Mouse (Mus musculus) right cerebral cortex, adult 18-20 months (tissue): ENCODE measurements at regions not wholly inside any gene's neighbourhood (a gene's known extent, or its start where the extent isn't known, plus 50 kb on each side); places are given as distances from the start of the nearest gene placed in this dataset.

Experiments
- DNase-seq: peaks from one replicate; pipeline ENCODE4 v3.0.0; 2022; ENCODE audit warnings: mixed read lengths

- no peak for DNase-seq
These were observed 189.9 kb upstream of the Gcfc2 start for GRCm38 (mm10) chr6:81733527-81733926.

- DNase-seq: peak; percentile 46
These were observed 185.0 kb upstream of the Gcfc2 start for GRCm38 (mm10) chr6:81738466-81738865.

GRCm38 (mm10) chr6:81749681-81750080, 173.8 kb upstream of the Gcfc2 start:
- no peak for DNase-seq

GRCm38 (mm10) chr6:81751631-81752030, 171.8 kb upstream of the Gcfc2 start:
- DNase-seq: no peak

- DNase-seq: no peak
These were observed 167.2 kb upstream of the Gcfc2 start for GRCm38 (mm10) chr6:81756242-81756641.

GRCm38 (mm10) chr6:81758876-81759275, 164.6 kb upstream of the Gcfc2 start:
- DNase-seq: no peak

- DNase-seq: no peak
These were observed 163.3 kb upstream of the Gcfc2 start for GRCm38 (mm10) chr6:81760181-81760580.

GRCm38 (mm10) chr6:81765831-81766230, 157.6 kb upstream of the Gcfc2 start:
- DNase-seq: no peak

GRCm38 (mm10) chr6:81766800-81767199, 156.7 kb upstream of the Gcfc2 start:
- DNase-seq: no peak

GRCm38 (mm10) chr6:81768669-81769537, 154.6 kb upstream of the Gcfc2 start:
- no peak for DNase-seq

- DNase-seq: no peak
These were observed 153.2 kb upstream of the Gcfc2 start for GRCm38 (mm10) chr6:81770301-81770700.

- DNase-seq: no peak
These were observed 151.6 kb upstream of the Gcfc2 start for GRCm38 (mm10) chr6:81771862-81772261.

GRCm38 (mm10) chr6:81782131-81782530, 141.3 kb upstream of the Gcfc2 start:
- no peak for DNase-seq

GRCm38 (mm10) chr6:81782815-81783435, 140.5 kb upstream of the Gcfc2 start:
- no peak for DNase-seq

- DNase-seq: no peak
These were observed 128.2 kb upstream of the Gcfc2 start for GRCm38 (mm10) chr6:81795281-81795680.

- DNase-seq: no peak
These were observed 122.6 kb upstream of the Gcfc2 start for GRCm38 (mm10) chr6:81800822-81801221.

GRCm38 (mm10) chr6:81801804-81802203, 121.7 kb upstream of the Gcfc2 start:
- no peak for DNase-seq

GRCm38 (mm10) chr6:81805942-81806341, 117.5 kb upstream of the Gcfc2 start:
- DNase-seq: no peak

GRCm38 (mm10) chr6:81808712-81809111, 114.8 kb upstream of the Gcfc2 start:
- peak; percentile 42 for DNase-seq

GRCm38 (mm10) chr6:81815248-81815961, 108.1 kb upstream of the Gcfc2 start:
- DNase-seq: peak; percentile 37

GRCm38 (mm10) chr6:81815962-81816338, 107.5 kb upstream of the Gcfc2 start:
- DNase-seq: no peak

GRCm38 (mm10) chr6:81817050-81817827, 106.2 kb upstream of the Gcfc2 start:
- DNase-seq: peak; percentile 77

- DNase-seq: no peak
These were observed 104.9 kb upstream of the Gcfc2 start for GRCm38 (mm10) chr6:81818573-81818972.
